Mouse (Mus musculus): ENCODE results near the gene Alox12b. TPM values are rescaled to one million over a fixed set of nuclear protein-coding genes. Genes with fewer than 3 reads are reported as not detected.

The Alox12b gene
- 0.03 TPM in 1 of 2 replicates, not detected in the other for polyA plus RNA-seq (2012; rRNA removed)

- DNase-seq (ENCODE audit: low spot score), result no peak
Measured at GRCm38 (mm10) chr11:69156800-69157199, at the start of gene Alox12b. Gene Alox12b (plus strand): TSS chr11:69156989.

GRCm38 (mm10) chr11:69107676-69108075 lies 49.1 kb upstream of the Alox12b start:
- DNase-seq (ENCODE audit: low spot score), result no peak

- no peak for DNase-seq (ENCODE audit: low spot score)
Measured at GRCm38 (mm10) chr11:69108223-69108622, 48.6 kb upstream of the Alox12b start.

- DNase-seq (ENCODE audit: low spot score), result no peak
Measured at GRCm38 (mm10) chr11:69109032-69109900, 47.5 kb upstream of the Alox12b start.

- peak; percentile 91 for DNase-seq (ENCODE audit: low spot score)
Measured at GRCm38 (mm10) chr11:69110319-69111046, 46.3 kb upstream of the Alox12b start.

GRCm38 (mm10) chr11:69111051-69111810 lies 45.6 kb upstream of the Alox12b start:
- no peak for DNase-seq (ENCODE audit: low spot score)

GRCm38 (mm10) chr11:69111865-69112264 lies 44.9 kb upstream of the Alox12b start:
- no peak for DNase-seq (ENCODE audit: low spot score)

GRCm38 (mm10) chr11:69114018-69114417 lies 42.8 kb upstream of the Alox12b start:
- no peak for DNase-seq (ENCODE audit: low spot score)

- DNase-seq (ENCODE audit: low spot score), result no peak
Measured at GRCm38 (mm10) chr11:69114621-69115020, 42.2 kb upstream of the Alox12b start.

- no peak for DNase-seq (ENCODE audit: low spot score)
Measured at GRCm38 (mm10) chr11:69116843-69117242, 39.9 kb upstream of the Alox12b start.

GRCm38 (mm10) chr11:69117737-69118695 lies 38.8 kb upstream of the Alox12b start:
- peak; percentile 69 for DNase-seq (ENCODE audit: low spot score)

GRCm38 (mm10) chr11:69118765-69119164 lies 38.0 kb upstream of the Alox12b start:
- DNase-seq (ENCODE audit: low spot score), result peak; percentile 64

- no peak for DNase-seq (ENCODE audit: low spot score)
Measured at GRCm38 (mm10) chr11:69119446-69120155, 37.2 kb upstream of the Alox12b start.

GRCm38 (mm10) chr11:69120221-69121000 lies 36.4 kb upstream of the Alox12b start, which contains the start of gene Hes7:
Gene Hes7 (plus strand): TSS chr11:69120404.
- DNase-seq (ENCODE audit: low spot score), result no peak

GRCm38 (mm10) chr11:69121001-69121740 lies 35.6 kb upstream of the Alox12b start:
- no peak for DNase-seq (ENCODE audit: low spot score)

GRCm38 (mm10) chr11:69121741-69122335 lies 35.0 kb upstream of the Alox12b start:
- DNase-seq (ENCODE audit: low spot score), result no peak

GRCm38 (mm10) chr11:69122336-69122951 lies 34.3 kb upstream of the Alox12b start, which contains the start of gene 9130213A22Rik:
Gene 9130213A22Rik (minus strand): TSS chr11:69122589.
- peak; percentile 73 for DNase-seq (ENCODE audit: low spot score)

All from urinary bladder, adult 2 months (tissue).